ENCODE assay signal across 27 mouse cellular contexts in genomic region chr14:15841390-15842023, GRCm38 (mm10).
A peak's percentile ranks its signal among the peaks of the same experiment; 100 is the strongest.
DNase-seq lines count a peak whose midpoint lies in the region; ATAC-seq and TF ChIP-seq lines count a peak whose summit lies in the region.
"Had no signal": no experiment of that assay in that cellular context is flagged by ENCODE, and none has a peak within 500 bp of the region (broad histone marks: within the 10 kb centered on the region; RNA-seq: fewer than 3 reads in every experiment).

No protein-coding gene starts in this region.

- no peak overlapping the region for H3K9ac ChIP-seq in forebrain, embryonic 14.5 days (ENCODE audit: low read length)
- H3K9ac ChIP-seq in forebrain, postnatal 0 days = no peak overlapping the region
- H3K9ac ChIP-seq in neural tube, embryonic 15.5 days (replicated peaks) = no peak overlapping the region
- no peak overlapping the region for H3K9ac ChIP-seq in midbrain, embryonic 14.5 days (replicated peaks; ENCODE audit: low read length)
- H3K9ac ChIP-seq in liver, embryonic 11.5 days (ENCODE audit: low read depth, low read length) = no peak overlapping the region
- H3K9ac ChIP-seq: heart, embryonic 13.5 days; kidney, embryonic 15.5 days; liver, embryonic 15.5 days; lung, embryonic 15.5 days had no signal

- H3K4me2 ChIP-seq in forebrain, embryonic 14.5 days (ENCODE audit: low read length) = no peak overlapping the region
- H3K4me2 ChIP-seq in forebrain, postnatal 0 days (ENCODE audit: low read depth) = no peak overlapping the region
- H3K4me2 ChIP-seq in neural tube, embryonic 15.5 days = no peak overlapping the region
- H3K4me2 ChIP-seq in midbrain, embryonic 14.5 days (ENCODE audit: low read length) = no peak overlapping the region
- no peak overlapping the region for H3K4me2 ChIP-seq in liver, embryonic 11.5 days
- H3K4me2 ChIP-seq: heart, embryonic 13.5 days; kidney, embryonic 15.5 days; liver, embryonic 15.5 days; lung, embryonic 15.5 days had no signal

- no peak for TF ChIP-seq CTCF in forebrain, postnatal 0 days (IDR thresholded peaks at IDR 0.05; ENCODE audit: low read depth)

- DNase-seq in forebrain, embryonic 14.5 days (ENCODE audit: low spot score) = no peak
- DNase-seq in forebrain, postnatal 0 days = no peak
- no peak for DNase-seq in neural tube, embryonic 10.5 days (ENCODE audit: extremely low spot score, low spot score)
- no peak for DNase-seq in midbrain, embryonic 14.5 days
- DNase-seq in right cerebral cortex, postnatal 36 days (ENCODE audit: low spot score in 2 of 2) = no peak
- DNase-seq in liver, embryonic 11.5 days (ENCODE audit: low spot score) = no peak
- DNase-seq: adrenal gland, postnatal 14 days; cerebellum, adult 11 months; cerebellum, adult 9-10 months; cerebellum, postnatal 36 days; gastrocnemius, adult 2 months; gastrocnemius, postnatal 36 days; heart, postnatal 10 days; kidney, adult 18-20 months; kidney, postnatal 25 days; liver; retina, postnatal 1 day; right cerebral cortex, postnatal 25 days; spleen, adult 18-20 months; thymus, adult 2 months; thymus, postnatal 36 days had no signal

- no peak overlapping the region for H3K4me3 ChIP-seq in forebrain, embryonic 14.5 days (ENCODE audit: low read depth, low read length)
- H3K4me3 ChIP-seq in forebrain, postnatal 0 days (ENCODE audit: low read depth, low read length) = no peak overlapping the region
- H3K4me3 ChIP-seq in neural tube, embryonic 15.5 days (replicated peaks) = no peak overlapping the region
- no peak overlapping the region for H3K4me3 ChIP-seq in midbrain, embryonic 14.5 days (replicated peaks; ENCODE audit: low read depth, low read length)
- H3K4me3 ChIP-seq in liver, embryonic 11.5 days (ENCODE audit: low read depth, low read length) = no peak overlapping the region
- H3K4me3 ChIP-seq: gastrocnemius, adult 2 months; heart, embryonic 13.5 days; kidney, embryonic 15.5 days; liver, embryonic 15.5 days; lung, embryonic 15.5 days had no signal

- peaks cover 3% of the 10 kb centered on the region; the same call in 1 of the 2 replicates for H3K4me1 ChIP-seq in forebrain, embryonic 14.5 days (ENCODE audit: control insufficient read depth, insufficient read depth, low read length)
- no peaks in the 10 kb centered on the region for H3K4me1 ChIP-seq in forebrain, postnatal 0 days (ENCODE audit: insufficient read depth)
- H3K4me1 ChIP-seq in neural tube, embryonic 15.5 days = no peaks in the 10 kb centered on the region
- H3K4me1 ChIP-seq in midbrain, embryonic 14.5 days (ENCODE audit: control insufficient read depth, insufficient read depth, low read length) = no peaks in the 10 kb centered on the region
- H3K4me1 ChIP-seq in liver, embryonic 11.5 days (replicated peaks; ENCODE audit: control insufficient read depth, insufficient read depth, low read length) = no peaks in the 10 kb centered on the region
- H3K4me1 ChIP-seq: heart, embryonic 13.5 days; kidney, embryonic 15.5 days; liver, embryonic 15.5 days; lung, embryonic 15.5 days had no signal

- no peak overlapping the region for H3K27ac ChIP-seq in forebrain, embryonic 14.5 days (ENCODE audit: low read depth, low read length)
- no peak overlapping the region for H3K27ac ChIP-seq in forebrain, postnatal 0 days (ENCODE audit: low read depth, low read length)
- no peak overlapping the region for H3K27ac ChIP-seq in neural tube, embryonic 15.5 days (replicated peaks)
- H3K27ac ChIP-seq in midbrain, embryonic 14.5 days (replicated peaks; ENCODE audit: low read depth, low read length) = no peak overlapping the region
- H3K27ac ChIP-seq in liver, embryonic 11.5 days (ENCODE audit: low read depth, low read length) = no peak overlapping the region
- H3K27ac ChIP-seq: gastrocnemius, adult 2 months; heart, embryonic 13.5 days; kidney, embryonic 15.5 days; liver, embryonic 15.5 days; lung, embryonic 15.5 days had no signal

- peak; percentile 40; the same call in 1 of the 2 replicates for ATAC-seq in forebrain, embryonic 14.5 days
- ATAC-seq in forebrain, postnatal 0 days = no peak
- ATAC-seq in neural tube, embryonic 15.5 days (ENCODE audit: low FRiP score) = 0 out of 2 replicates have a peak, but pooled peaks have one; percentile 59
- ATAC-seq in midbrain, embryonic 14.5 days (ENCODE audit: low FRiP score, low TSS enrichment) = peak; percentile 57
- no peak for ATAC-seq in liver, embryonic 11.5 days (replicated peaks; ENCODE audit: low FRiP score)
- ATAC-seq: Patski had no signal

- WGBS in forebrain, embryonic 14.5 days = 91% methylated on average over 1 of the region's 1 CpGs
- 88% methylated on average over 1 of the region's 1 CpGs for WGBS in forebrain, postnatal 0 days
- 90% methylated on average over 1 of the region's 1 CpGs for WGBS in neural tube, embryonic 15.5 days
- WGBS in midbrain, embryonic 14.5 days = 84% methylated on average over 1 of the region's 1 CpGs
- 70% methylated on average over 1 of the region's 1 CpGs for WGBS in liver, embryonic 11.5 days

- no peaks in the 10 kb centered on the region for H3K36me3 ChIP-seq in forebrain, embryonic 14.5 days (ENCODE audit: control insufficient read depth, insufficient read depth, low read length)
- no peaks in the 10 kb centered on the region for H3K36me3 ChIP-seq in forebrain, postnatal 0 days (ENCODE audit: insufficient read depth)
- H3K36me3 ChIP-seq in neural tube, embryonic 15.5 days = no peaks in the 10 kb centered on the region
- no peaks in the 10 kb centered on the region for H3K36me3 ChIP-seq in midbrain, embryonic 14.5 days (ENCODE audit: control insufficient read depth, insufficient read depth, low read length)
- H3K36me3 ChIP-seq in liver, embryonic 11.5 days (ENCODE audit: control insufficient read depth, insufficient read depth, low read length) = no peaks in the 10 kb centered on the region
- H3K36me3 ChIP-seq: heart, embryonic 13.5 days; kidney, embryonic 15.5 days; liver, embryonic 15.5 days; lung, embryonic 15.5 days had no signal

- no peaks in the 10 kb centered on the region for H3K9me3 ChIP-seq in forebrain, embryonic 14.5 days (replicated peaks; ENCODE audit: control insufficient read depth, low read length)
- no peaks in the 10 kb centered on the region for H3K9me3 ChIP-seq in forebrain, postnatal 0 days (ENCODE audit: low read length)
- H3K9me3 ChIP-seq in neural tube, embryonic 15.5 days (replicated peaks) = no peaks in the 10 kb centered on the region
- H3K9me3 ChIP-seq in midbrain, embryonic 14.5 days (ENCODE audit: control insufficient read depth, low read length) = no peaks in the 10 kb centered on the region
- H3K9me3 ChIP-seq in liver, embryonic 11.5 days (ENCODE audit: control insufficient read depth, low read length) = no peaks in the 10 kb centered on the region
- H3K9me3 ChIP-seq: heart, embryonic 13.5 days; kidney, embryonic 15.5 days; liver, embryonic 15.5 days; lung, embryonic 15.5 days had no signal

- H3K27me3 ChIP-seq in forebrain, embryonic 14.5 days (replicated peaks; ENCODE audit: control insufficient read depth, insufficient read depth, low read length) = no peaks in the 10 kb centered on the region
- no peaks in the 10 kb centered on the region for H3K27me3 ChIP-seq in forebrain, postnatal 0 days (ENCODE audit: insufficient read depth, low read length)
- no peaks in the 10 kb centered on the region for H3K27me3 ChIP-seq in neural tube, embryonic 15.5 days (replicated peaks)
- no peaks in the 10 kb centered on the region for H3K27me3 ChIP-seq in midbrain, embryonic 14.5 days (ENCODE audit: control insufficient read depth, insufficient read depth, low read length)
- H3K27me3 ChIP-seq in liver, embryonic 11.5 days (replicated peaks; ENCODE audit: control insufficient read depth, insufficient read depth, low read length) = no peaks in the 10 kb centered on the region
- H3K27me3 ChIP-seq: heart, embryonic 13.5 days; kidney, embryonic 15.5 days; liver, embryonic 15.5 days; lung, embryonic 15.5 days; Patski had no signal

Comparison
In these comparisons a context has a peak if more than half of its experiments do, and no peak if none do; other contexts are left out.
1. ATAC-seq: peak in forebrain, embryonic 14.5 days (single experiment), neural tube, embryonic 15.5 days (single experiment) and midbrain, embryonic 14.5 days (single experiment); none in forebrain, postnatal 0 days (single experiment) and liver, embryonic 11.5 days (single experiment).